Mouse (Mus musculus) olfactory bulb, adult 2 months (tissue): ENCODE measurements around the gene Rflna.

Experiments
- CTCF ChIP-seq: fragments of 200-500 bp; IDR thresholded peaks from 2 replicates; pipeline ENCODE4 v1.5.1; 2012; ENCODE audit warnings: low read depth, mild to moderate bottlenecking, low read length, moderate library complexity; ENCODE audit not compliant: insufficient read depth
- POLR2A ChIP-seq: fragments of 200-500 bp; IDR thresholded peaks from 2 replicates; pipeline ENCODE4 v1.6.1; 2012; ENCODE audit warnings: mild to moderate bottlenecking, low read depth, low read length, moderate library complexity; ENCODE audit not compliant: insufficient read depth

GRCm38 (mm10) chr5:124962761-124963160 is 40.3 kb upstream of the Rflna start:
- TF ChIP-seq CTCF: no peak
- no peak for TF ChIP-seq POLR2A
